Mouse (Mus musculus) T-helper 17 cell (primary cell): Measurements from ENCODE around the gene Atp2b4.

Experiments
- in situ Hi-C, 2 experiments: fragments of 300-600 bp; cut with MboI, MseI; formaldehyde crosslinking; loops; 1 replicate in 1 of 2; 2 replicates in 1 of 2; pipeline ENCODE4 v1.15.1; 2025; ENCODE audit warnings: high pct_unique_total_duplicates in 2 of 2

Atp2b4 gene

DNA sequence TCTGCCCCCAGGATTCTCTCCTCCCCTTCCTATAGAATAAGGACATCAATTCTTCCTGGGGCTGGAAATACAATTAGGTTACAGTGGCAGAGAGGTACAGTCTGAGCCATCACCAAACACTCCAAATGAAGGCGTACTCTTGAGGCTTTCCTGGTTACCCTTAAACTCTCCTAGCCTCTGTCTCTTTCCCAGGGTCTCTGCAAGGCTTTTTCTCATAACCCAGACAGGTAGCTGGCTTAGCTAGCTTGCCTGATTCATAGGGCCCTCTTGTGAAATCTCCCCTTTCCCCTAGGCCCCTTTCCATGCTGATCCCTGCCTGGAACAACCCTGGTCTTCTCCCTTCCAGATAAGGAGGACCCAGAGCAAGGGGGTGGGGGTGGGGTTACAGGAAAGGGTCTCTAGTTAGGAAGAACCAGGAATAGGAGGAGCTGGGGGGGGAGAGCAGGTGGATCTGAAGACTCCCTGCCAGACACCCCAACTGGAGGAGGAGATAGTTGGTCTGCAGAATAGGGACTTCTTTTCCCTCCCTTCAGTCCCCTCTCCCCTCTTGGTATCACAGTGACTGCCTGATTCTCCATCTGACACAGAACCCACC, 1.9 kb downstream of the Atp2b4 start:
- in situ Hi-C loops, result loop anchor here in 1 of 2 experiments (5.0 kb wide), 1 partner anchor 93 kb away; no protein-coding TSS in a partner anchor

DNA sequence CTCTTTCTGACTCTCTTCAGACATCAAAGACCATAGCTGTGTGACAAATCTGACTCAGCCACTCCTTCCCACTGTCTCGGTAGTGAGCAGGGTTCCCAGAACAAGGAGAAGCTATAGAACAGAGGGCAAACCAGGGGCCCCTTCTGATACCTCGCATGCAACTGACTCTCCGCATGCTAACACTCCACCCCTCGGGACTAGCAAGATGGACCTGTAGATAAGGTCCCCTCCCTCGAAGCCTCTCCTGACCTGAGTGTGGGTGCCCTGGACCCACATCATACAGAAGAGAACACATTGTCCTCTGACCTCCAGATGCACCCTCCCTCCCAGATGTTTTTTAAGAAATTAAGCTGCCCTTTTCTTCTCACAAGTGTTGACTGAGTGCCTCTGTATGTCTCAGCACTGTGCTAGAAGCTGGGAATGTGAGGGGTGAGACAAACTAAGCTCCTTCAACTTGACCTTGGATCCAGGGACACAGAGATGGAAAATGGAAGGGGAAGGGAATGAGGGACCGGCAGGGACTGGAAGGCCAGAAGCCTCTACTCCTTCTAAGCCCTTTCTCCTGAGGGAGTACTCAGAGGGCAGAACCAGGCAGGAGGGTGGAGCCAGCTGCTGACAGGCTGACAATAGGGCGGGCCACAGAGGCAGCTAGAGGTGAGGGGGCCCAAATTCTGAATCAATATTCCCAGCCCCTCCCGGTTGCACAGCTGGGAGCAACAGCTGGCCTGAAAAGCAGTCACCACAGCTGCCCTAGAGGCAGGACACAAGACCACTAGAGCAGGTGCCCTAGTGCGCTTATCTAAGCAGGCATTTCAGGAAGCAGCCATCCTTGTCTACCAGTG, 2.6 kb downstream of the Atp2b4 start:
- in situ Hi-C loops, result loop anchor here in 1 of 2 experiments (5.0 kb wide), 1 partner anchor 94 kb away; no protein-coding TSS in a partner anchor

DNA sequence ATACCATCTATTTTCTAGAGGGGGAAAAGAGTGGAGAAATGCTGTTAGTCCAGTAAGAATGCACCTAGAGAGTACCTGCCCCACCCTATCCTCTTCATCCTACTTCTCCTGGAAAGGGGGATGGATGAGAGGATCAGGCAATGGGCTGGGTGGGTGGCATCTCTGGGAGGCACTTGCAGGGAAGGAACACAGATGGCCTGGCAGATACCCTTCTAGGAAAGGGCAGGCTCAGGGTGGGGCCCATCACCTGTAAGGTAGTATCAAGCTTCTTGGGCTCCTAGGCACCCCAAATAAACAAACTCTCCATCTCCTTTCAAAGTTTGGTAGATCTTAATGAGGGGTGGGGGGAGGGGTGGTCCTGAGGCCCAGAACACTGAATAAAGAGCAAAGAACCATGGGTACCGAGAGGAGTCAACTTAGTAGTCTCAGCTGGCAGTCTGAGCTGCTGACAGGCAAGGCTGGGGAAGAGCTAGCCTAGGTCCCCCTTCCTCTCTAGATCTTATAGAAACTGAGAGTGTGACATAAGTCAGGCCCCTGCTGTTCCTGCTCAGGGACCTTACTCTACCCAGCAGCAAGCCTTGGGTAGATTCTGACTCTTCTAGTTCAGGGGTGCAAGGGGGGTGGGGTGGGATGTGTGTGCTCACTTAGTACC, 3.4 kb downstream of the Atp2b4 start:
- in situ Hi-C loops, result loop anchor here in 1 of 2 experiments (5.0 kb wide), 1 partner anchor 95 kb away; no protein-coding TSS in a partner anchor

DNA sequence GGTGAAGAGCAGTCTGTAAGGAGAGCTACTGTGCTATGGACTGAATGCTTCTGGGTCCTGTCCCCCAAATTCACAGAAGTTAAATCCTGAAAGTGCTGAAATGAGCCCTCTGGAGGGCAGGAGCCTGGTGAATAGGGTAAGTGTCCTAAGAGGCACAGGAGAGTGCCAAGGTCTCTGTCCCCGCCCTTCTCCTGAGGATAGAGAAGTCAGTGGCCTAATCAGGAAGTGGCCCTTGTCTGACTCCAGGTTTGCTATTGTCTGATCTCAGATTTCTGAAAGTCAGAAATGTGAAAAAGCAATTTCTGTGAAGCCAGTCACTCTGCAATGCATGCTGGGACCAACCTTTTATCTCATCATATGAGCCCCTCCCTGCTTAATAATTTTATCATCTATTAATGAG, 7.2 kb downstream of the Atp2b4 start:
- in situ Hi-C loops, result no loop called here

DNA sequence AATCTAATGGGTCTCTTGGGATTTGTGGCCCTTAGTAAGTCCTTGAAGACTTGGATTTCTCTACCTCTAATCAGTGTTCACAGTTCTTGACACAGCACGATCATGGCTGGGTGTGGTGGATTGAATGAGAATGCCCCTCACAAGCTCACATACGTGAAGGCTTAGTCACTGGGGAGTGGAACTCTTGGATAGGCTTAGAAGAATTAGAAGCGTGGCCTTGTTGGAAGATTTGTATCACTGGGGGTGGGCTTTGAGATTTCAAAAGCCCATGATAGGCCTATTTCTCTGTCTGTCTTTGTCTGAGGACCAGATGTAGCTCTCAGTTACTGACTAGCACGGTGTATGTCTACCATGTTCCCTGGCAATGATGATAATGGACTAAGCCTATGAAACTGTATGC, 10.8 kb downstream of the Atp2b4 start:
- in situ Hi-C loops, result no loop called here

DNA sequence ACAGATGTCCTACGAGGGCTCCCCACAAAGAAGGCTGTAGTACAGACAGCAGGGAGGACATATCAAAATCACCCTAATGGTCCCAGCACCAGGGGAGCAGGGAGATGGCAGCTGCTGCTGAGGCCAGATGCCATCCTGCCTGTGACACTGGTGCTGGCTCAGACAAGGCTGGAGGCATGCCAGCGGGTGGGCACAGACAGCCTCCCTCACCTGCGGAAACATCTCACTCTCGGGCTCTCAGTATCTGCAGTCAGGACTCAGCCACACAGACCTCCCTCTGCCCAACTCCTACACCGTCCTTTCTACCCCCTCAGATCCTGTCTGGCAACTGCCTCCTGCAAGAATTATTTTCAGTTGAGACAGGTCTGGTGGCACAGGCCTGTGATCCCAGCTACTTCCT, 12.0 kb downstream of the Atp2b4 start:
- in situ Hi-C loops, result no loop called here

DNA sequence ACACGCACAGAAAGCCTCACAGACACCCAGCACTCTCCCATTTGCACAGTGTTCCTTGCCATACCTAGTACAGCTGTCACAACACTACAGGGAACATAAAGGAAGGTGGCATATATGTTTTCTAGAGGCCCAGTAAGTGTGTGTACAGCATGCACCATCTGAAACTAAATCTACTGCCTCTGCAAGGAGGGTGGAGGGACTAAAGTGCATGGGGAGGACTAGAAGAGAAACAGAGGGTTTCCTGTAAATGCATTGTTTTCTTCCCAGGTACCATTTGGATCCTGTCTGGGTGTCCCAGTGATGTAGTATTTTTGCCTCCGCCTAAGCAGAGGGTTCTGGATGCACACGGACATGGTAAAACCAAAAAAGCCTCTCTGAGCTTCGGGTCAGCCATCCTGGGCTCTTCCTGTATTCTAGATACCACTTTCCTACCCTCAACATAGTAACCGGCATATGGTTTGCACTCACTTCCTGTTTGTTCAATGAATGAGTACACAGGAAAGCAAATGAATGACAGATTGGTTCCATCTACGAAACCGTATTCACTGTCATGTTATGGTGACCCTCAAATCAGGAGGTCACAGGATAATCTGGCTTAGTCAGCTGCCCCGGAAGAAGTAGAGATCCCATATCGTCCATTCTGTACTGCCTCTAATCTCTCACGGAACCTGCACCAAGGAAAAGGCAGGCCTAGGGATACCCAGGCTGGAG, 13.2 kb downstream of the Atp2b4 start:
- in situ Hi-C loops, result no loop called here

DNA sequence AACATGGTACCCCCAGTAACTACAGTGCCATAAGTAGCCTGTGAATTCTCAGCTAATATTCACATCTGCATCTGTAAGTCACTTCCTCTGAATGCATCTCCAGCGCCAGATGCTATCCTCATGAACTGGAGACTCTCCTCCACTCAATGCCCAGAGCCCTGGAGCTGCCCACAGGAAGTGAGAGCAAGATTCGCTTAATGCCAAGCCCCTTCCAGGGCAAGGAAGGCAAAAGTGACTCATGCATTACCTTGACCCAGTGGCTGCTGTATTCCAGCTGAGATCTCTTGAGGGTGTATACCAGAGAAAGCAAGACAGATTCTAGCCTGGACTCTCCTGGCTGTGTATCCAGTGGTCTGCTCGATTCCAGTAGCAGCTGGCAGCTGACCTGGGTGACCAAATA, 16.2 kb downstream of the Atp2b4 start:
- in situ Hi-C loops, result no loop called here

DNA sequence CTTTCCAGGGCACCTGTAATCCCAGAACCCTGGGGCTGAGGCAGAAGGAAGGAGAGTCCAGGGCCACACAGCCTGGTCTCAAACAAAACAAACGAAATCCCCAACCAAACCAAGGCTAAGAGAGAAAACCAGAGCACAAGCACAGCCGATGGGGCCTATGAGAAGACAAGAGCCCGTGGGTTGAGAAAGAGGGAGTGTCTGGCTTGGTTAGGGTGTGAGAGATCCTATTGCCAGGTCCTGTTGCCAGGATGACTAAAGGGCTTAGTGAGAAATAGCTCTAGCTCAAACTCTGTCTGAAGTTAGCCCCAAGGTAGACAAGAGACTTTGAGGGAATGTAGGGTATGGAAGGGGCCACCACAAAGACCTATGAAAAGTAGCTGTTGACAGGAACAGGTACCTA, 19.3 kb downstream of the Atp2b4 start:
- in situ Hi-C loops, result no loop called here

DNA sequence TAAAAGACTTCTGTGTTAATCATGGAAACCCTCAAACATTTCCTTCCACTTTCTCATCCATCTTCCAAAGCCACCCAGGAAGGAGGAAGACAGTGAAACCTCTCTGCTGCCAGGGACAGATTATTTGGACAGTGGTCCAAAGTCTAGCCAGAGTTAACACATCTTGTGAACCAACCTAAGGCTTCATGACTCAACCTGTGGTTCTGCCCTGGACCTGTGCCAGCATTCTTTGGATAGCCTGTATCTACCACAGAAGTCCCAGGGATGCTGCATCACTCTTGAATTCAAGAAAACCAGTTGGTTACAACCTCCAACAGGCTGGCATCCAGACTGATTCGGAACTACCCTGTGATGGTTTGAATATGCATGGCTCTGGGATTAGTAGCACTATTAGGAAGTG, 21.8 kb downstream of the Atp2b4 start:
- in situ Hi-C loops, result no loop called here

DNA sequence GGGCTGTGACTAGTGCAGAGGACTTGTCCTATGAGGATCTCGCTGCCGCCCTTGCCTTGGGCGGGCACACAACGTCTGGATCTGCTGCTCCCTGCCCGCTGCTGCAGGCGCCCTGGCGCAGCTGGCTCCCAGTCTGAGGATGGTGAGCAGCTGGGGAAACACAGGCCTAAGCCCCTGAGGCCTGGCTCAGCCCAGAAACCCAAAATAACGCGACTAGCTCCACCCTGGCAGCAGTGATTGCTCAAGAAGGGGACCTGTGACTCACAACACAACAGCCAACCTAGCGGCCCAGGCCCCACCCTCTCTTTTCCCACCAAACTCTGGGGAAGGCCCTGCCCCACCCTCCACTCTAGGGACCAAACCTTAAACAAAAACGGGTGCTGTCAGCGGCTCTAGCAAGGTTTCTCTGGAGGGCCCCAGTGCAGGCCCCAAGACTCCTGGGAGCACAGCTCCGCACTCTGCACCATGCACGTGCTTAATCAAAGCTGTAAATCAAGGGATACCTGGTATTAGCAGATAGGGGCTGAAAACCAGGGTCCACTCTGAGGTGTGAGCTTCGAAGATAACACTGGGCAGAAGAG, 23.1 kb downstream of the Atp2b4 start:
- in situ Hi-C loops, result no loop called here

DNA sequence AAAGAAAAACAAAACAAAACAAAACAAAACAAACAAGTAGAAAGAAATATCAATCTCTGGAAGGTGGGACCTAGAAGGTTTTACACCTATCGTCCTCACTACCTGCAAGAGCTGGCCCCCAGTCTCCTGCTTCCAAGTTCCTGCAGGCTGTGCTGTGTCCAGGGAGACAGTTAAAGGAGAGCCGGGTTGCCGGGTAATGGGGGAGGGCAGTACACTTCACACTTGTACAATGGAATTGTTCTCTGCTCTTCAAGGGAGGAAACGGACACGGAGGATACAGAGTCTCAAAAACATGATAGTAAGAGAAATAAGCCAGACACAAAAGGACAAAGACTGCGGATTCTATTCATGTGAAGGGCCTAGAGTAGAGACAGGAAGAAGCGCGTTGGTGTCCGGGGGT, 28.3 kb downstream of the Atp2b4 start:
- in situ Hi-C loops, result no loop called here

DNA sequence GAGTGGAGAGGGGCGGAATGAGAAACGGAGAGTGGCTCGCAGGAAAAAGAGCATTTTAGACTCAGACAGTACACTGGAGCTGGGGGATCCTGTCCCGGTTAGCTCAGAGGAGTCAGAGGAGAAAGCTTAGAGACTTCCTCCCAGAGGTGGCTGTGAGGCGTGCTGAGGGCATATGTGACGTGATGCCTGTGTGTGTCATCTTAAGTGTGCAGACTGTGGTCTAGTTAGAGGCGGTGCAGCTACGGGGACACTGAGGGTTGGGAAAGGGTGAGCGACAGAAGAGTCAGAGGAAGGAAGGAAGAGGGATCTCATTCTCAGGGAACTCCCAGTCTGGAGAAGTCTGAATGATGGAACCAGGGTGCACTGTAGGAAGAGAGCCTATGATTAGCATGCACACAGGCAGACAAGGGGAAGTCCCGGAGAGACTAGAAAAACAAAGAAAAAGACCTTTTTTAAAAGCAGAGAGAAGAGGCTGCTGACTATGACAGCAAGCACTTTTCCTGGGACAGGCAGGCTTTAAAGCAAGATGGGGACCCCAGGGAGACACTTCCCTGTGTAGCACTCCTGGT, 28.9 kb downstream of the Atp2b4 start:
- in situ Hi-C loops, result no loop called here

DNA sequence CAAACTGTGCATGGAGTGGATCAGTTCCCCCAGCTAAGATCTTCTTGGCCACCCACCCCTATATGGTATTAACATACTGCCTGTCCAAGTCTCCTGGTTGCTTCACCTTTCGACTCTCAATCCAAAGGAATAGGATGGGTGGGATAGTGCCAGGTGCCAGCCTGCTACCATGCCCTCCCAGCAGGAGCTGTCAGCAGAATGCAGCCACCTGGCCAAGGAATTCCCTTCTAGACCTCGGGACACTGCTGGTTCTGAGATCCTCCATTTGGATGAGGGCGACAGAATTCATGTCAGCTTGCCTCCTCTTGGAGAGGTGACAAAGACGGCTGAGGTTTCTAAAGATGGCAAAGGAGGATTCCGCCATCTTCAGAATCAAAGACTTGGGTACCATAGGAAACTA, 32.8 kb downstream of the Atp2b4 start:
- in situ Hi-C loops, result no loop called here

DNA sequence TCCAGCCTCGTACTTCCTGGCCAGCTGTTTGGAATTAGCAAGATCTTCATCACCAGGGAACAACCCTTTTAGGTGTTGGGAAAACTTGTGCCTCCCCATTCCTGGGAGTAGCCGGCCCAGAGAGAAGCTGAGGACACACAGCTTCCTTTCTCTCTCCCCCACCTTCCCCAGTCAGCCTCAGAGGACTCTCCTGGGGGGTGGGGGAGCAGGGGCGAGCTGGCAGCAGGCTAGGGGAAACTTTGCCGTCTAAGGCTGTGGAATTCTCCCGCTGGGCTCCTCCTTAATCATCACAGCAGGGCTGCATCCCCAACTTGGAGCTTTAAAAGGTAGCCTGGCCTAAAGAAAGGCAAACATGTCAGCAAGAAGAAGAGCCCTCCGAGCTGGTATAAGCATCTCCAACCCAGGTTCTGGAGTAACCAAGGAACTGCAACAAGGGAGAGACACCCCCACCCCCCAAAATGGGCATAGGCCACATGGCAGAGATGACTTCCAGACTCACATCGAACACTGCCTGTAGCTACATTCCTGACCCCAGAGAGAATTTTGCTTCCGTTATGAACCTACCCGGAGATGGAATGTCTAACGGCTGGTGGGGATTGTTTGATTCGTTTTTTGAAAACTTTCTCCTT, 33.8 kb downstream of the Atp2b4 start:
- in situ Hi-C loops, result no loop called here

DNA sequence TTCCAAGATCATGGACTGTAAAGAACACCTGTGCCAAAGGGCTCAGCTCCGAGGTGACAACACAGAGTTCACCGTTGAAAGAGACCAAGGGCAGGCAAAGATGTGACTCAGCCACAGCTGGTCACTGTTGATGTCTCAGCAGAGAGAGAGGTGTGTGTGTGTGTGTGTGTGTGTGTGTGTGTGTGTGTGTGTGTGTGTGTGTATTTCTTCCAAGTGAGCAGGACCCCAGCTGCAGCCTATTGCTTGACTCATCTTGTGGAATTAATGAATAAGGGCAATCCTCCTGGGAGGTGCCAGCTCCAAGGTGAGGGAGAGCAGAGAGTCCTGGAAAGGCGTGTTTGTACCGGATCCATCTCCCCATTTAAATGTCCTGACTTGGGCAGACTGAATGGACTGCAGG, 35.5 kb downstream of the Atp2b4 start:
- in situ Hi-C loops, result no loop called here

DNA sequence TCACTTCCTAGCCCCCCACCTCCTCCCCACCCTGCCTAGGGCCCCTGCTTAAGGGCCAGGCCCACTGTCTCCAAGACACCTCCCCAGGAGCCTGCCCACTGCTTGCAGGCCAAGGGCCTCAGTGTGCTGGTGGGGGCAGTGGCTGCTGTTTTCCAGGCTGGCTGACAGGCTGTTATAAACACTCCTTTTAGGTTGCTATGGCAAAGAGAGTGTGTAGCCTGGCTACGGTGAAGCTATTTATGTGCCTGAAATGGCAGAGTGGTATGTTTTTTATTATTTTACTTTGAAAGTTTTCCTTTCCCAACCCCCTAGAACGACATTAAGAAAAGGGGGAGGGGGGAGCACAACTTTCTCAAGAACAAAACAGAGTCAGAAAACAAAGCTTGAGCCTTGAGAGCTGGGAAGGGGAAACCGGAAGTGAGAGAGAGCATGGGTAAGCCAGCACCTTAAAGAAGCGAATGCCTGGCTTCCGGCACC, 37.9 kb downstream of the Atp2b4 start:
- in situ Hi-C loops, result no loop called here

DNA sequence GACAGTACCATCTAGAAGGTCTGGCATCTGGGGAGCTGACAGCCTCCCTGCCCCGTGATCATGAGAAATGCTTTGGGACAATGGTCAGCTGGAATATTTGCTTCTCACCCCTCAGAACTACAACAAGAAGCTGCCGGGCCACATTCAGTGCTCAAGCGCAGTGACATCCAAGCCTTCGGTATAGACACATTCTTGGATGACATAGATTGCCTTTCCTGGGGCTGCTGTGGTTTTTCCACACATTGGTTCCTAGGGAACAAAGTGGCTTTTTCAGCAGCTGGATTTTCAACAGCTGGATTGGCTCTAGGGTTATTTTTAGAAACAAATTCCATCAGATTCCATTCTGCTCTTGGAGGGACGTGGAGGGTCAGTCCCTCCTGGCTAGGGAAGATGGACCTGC, 39.6 kb downstream of the Atp2b4 start:
- in situ Hi-C loops, result no loop called here

DNA sequence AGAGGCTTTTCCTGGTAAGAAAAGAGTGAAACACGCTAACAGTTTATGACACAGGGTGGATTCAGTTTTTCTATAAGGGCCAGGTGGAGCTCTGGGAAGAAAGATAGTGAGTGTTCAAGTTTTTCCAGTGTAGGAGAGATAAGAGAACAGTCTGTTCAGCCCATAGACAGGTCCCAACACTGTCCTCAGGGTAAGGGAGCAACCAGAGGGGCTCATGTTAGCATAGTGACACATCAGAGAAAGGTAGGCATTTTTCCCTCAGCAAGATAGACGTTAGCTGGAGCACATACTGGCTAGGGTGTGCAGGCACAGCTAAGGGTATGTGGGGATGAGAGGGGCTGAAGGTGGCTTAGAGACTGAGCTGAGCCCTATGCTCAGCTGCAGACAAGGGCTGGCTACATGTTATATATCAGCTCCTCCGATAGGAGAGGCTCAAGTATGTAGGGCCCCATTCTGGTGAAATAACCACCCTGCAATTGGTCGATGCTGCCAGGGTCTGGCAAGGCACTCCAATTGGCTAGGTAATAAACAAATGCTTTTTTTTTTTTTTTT, 46.4 kb downstream of the Atp2b4 start:
- in situ Hi-C loops, result loop anchor here in 1 of 2 experiments (10.0 kb wide), 1 partner anchor 990 kb away; no protein-coding TSS in a partner anchor

DNA sequence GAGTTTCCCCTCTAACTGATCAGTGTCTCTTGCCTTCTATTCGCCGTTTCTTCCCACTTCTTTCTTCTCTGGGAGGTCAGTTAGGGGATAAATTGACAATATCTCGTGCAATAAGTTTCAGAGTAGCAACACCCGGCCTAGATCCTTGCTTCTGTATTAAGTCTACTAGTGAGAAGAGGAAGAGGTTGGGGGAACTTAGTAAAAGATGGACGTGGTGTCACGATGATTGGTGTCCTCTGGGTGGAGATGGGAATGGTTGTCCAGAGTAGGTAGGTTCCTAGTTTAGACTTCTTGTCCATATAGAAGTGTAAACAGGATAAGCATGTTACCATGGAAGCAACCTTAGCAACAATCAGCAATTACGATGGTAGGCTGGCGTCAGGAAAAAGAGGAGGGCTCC, 47.5 kb downstream of the Atp2b4 start:
- in situ Hi-C loops, result loop anchor here in 1 of 2 experiments (10.0 kb wide), 1 partner anchor 991 kb away; no protein-coding TSS in a partner anchor
